Mouse (Mus musculus) heart, embryonic 11.5 days (tissue): ENCODE data around the gene Ptpn13. TPM values are rescaled to one million over a fixed set of nuclear protein-coding genes. Genes with fewer than 3 reads are reported as not detected.
A peak's percentile ranks its signal among the peaks of the same experiment; 100 is the strongest.

Experiments used
- ATAC-seq: fragments of 200-750 bp; cut with Nextera tagmentation; replicated peaks from 2 replicates; pipeline ENCODE4 v1.8.0; 2017; ENCODE audit warnings: moderate library complexity; ENCODE audit not compliant: insufficient number of reproducible peaks, low FRiP score, low TSS enrichment
- H3K27ac ChIP-seq: fragments of 300-500 bp; sonication (generic); 2 replicates; pipeline ENCODE4 v1.5.1; 2014; ENCODE audit warnings: mild to moderate bottlenecking, low read depth, low read length
- H3K27me3 ChIP-seq: fragments of 300-500 bp; sonication (generic); 2 replicates; pipeline ENCODE4 v1.6.1; 2014; ENCODE audit warnings: mild to moderate bottlenecking, low read length, mixed read lengths; ENCODE audit not compliant: control insufficient read depth, insufficient read depth
- H3K36me3 ChIP-seq: fragments of 300-500 bp; sonication (generic); 2 replicates; pipeline ENCODE4 v1.6.1; 2014; ENCODE audit warnings: mild to moderate bottlenecking, low read length, moderate library complexity, mixed read lengths; ENCODE audit not compliant: control insufficient read depth, insufficient read depth
- H3K4me1 ChIP-seq: fragments of 300-500 bp; sonication (generic); 2 replicates; pipeline ENCODE4 v1.6.1; 2014; ENCODE audit warnings: low read length; ENCODE audit not compliant: control insufficient read depth, insufficient read depth
- H3K4me2 ChIP-seq: fragments of 300-500 bp; sonication (generic); 2 replicates; pipeline ENCODE4 v1.6.1; 2014; ENCODE audit warnings: mild to moderate bottlenecking, moderate library complexity
- H3K4me3 ChIP-seq: fragments of 300-500 bp; sonication (generic); 2 replicates; pipeline ENCODE4 v1.5.1; 2014; ENCODE audit warnings: low read depth, low read length
- H3K9ac ChIP-seq: fragments of 300-500 bp; sonication (generic); 2 replicates; pipeline ENCODE4 v1.6.1; 2014; ENCODE audit warnings: mild to moderate bottlenecking, low read depth, low read length, moderate library complexity
- H3K9me3 ChIP-seq: fragments of 300-500 bp; sonication (generic); replicated peaks from 2 replicates; pipeline ENCODE4 v1.6.1; 2016; ENCODE audit warnings: low read length; ENCODE audit not compliant: control insufficient read depth
- WGBS: fragments of 180-500 bp; shearing (Covaris S2); extraction: QIAGEN DNeasy Blood & Tissue Kit; methylation state at CpG from one replicate; pipeline ENCODE4 v1.1.7; 2014; ENCODE audit not compliant: insufficient replicate concordance; 5-methylcytosine and 5-hydroxymethylcytosine counted together
- polyA plus RNA-seq: library from polyadenylated mRNA; unstranded; fragments of >200 nt; fragmentation: Nextera tagmentation; extraction: Ambion mirVana; gene quantifications from 2 replicates; pipeline ENCODE4 v1.2.1, GENCODE M21; 2014

Ptpn13 gene
- 10.8 and 12.3 TPM in 2 replicates for polyA plus RNA-seq

DNA sequence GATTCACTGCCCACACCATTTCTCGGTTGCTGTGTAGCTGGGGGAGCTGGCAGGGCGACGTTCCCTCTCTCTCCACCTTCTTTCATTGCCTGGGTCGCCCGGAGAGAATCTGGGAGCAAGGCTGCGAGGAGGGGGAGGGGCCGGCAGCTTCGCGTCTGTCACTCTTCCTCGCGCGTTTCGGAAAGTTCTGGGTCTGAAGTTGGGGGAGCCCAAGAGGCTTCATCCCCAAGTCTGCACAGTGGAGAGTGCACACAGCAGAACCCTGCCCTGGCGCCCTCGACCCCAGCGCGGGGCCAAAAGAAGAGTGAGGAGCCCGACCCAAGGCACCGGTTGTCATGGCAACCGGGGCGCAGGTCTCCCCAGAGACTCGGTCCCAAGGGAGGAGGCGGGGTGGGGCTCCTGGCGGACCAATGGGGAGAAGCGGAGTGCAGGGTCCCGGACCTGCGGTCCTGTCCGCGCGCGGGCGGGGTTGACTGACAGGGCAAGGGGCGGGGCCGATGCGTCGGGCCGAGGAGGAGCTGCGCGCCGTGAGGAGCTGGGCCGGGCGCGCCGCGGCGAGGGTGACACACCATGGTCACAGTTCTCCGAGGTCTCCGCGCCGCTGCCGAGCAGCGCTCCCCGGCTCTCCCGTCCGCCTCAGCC is at the start of gene Ptpn13:
Gene Ptpn13 (plus strand): TSS at position 515 of the 642 bp plus-strand sequence.
- H3K27ac ChIP-seq = peak within 1 kb of the TSS; percentile 88
- peak within 1 kb of the TSS; percentile 85 for H3K4me2 ChIP-seq
- H3K9ac ChIP-seq = peak within 1 kb of the TSS; percentile 87
- peak; percentile 96 for ATAC-seq
- under 1% methylated on average over 49 of the region's 55 CpGs for WGBS
- H3K4me3 ChIP-seq = peak within 1 kb of the TSS; percentile 83
- H3K27me3 ChIP-seq = no peaks in the 10 kb centered on the region
- peaks cover 15% of the 10 kb centered on the region for H3K4me1 ChIP-seq
- no peaks in the 10 kb centered on the region for H3K9me3 ChIP-seq
- no peaks in the 10 kb centered on the region for H3K36me3 ChIP-seq

DNA sequence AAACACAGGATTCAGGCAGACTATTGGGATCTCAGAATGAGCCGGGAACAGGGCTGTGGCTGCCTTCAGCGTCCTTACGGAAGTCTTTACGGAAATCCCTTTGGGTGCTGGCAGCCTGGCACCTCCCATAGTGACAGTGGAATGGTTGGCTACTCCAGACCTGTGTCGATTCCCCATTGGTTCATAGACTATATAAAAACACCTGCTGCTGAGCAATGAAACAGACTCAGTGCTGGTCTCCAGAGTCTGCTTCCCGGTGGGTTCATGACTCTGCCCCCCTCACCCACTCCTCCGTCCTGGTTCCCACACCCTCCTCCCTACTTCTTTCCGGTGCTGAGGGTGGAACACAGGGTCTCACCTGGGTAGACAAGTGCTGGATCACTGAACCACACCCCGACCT is 49.8 kb upstream of the Ptpn13 start:
- Histone ChIP-seq H3K4me3 (no peak overlapping the region), H3K4me1 (peaks cover 4% of the 10 kb centered on the region; the same call in 1 of the 2 replicates), H3K4me2 (no peak overlapping the region), H3K9me3 (no peaks in the 10 kb centered on the region), H3K36me3 (no peaks in the 10 kb centered on the region), H3K9ac (no peak overlapping the region), H3K27ac (no peak overlapping the region), H3K27me3 (peaks cover 3% of the 10 kb centered on the region; the same call in 1 of the 2 replicates)
- 84% methylated on average over 9 of the region's 9 CpGs for WGBS
- no peak for ATAC-seq

DNA sequence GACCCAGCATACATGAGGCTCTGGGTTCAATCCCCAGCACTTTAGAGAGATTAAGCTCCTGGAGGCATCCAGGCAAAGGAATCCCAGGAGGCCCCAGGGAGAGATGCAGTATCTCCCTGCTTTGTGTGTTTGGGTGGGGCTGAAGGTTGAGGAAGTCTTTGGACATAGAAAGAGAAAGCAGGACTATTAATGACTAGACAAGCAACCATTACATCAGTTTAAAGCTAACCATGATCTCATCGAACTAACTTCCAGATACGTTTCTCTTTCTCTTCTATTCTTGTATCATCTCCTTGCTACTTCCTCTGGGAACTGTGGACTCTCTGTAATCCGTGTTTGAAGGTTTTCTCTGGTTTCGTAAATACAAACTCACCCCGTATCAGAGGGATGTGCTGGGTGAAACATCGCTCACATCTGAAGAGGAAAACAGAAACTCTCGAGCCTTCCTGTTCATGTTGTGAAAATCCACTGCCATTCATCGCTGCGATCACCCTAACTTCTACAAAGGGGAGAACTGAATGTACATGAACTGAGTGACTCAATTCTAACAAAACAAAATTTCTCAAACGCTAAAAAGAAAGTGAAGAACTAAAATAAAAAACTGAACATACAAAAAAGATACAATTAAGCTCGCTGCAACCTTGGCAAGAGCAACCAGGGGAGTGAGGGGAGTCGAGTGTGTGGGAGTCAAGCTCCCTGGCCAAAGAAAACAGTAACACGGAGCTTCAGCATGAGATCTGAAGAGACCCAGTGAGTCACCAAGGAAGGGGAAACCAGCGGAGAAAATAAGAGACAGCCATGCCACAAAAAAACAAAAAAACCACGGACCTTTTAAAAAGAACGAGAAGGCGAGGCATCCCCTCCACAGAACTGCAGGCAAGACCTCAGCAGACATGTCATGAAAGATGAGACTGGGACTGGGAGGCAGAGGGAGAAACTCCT is 48.4 kb upstream of the Ptpn13 start:
- Histone ChIP-seq H3K4me3 (no peak overlapping the region), H3K36me3 (no peaks in the 10 kb centered on the region), H3K27me3 (peaks cover 5% of the 10 kb centered on the region; the same call in 1 of the 2 replicates), H3K9me3 (no peaks in the 10 kb centered on the region), H3K4me2 (peak overlapping the region; percentile 41), H3K27ac (peak overlapping the region; percentile 57; the same call in 1 of the 2 replicates), H3K4me1 (peaks cover 4% of the 10 kb centered on the region; the same call in 1 of the 2 replicates), H3K9ac (0 out of 2 replicates have a peak overlapping the region, but pooled peaks have one; percentile 24)
- no peak for ATAC-seq
- WGBS = 39% methylated on average over 17 of the region's 17 CpGs

DNA sequence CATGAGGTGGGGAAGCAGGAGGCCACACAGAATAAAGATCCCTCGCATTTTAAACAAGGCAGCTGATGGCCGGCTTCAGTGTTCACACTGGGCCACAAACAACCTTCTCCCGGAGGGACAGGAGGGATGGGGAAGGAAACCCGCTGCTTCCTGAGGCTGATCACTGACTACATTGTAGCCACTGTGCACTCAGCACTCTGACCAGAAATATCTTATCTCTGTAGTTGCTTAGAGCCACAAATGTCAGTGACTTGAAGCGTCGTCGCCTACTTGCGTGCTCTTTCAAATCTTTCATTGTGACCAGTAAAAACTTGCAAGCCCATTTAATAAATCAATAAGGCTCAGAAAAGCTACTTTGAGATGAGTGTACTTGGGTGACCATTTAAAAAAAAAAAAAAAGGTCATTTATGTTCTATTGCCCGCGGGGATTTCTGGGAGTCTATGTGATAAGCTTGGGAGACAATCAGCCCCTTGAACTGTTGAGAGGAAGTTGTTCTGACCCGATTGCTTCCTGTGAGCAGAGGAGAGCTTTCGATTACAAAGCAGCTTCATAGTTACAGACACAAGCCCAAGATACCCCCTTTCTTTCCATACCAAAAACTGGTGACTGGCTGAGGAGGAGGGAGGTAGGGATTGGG is 47.4 kb upstream of the Ptpn13 start:
- H3K9me3 ChIP-seq = no peaks in the 10 kb centered on the region
- no peak overlapping the region for H3K4me3 ChIP-seq
- 8% methylated on average over 12 of the region's 12 CpGs for WGBS
- peaks cover 5% of the 10 kb centered on the region; the same call in 1 of the 2 replicates for H3K27me3 ChIP-seq
- H3K4me1 ChIP-seq = peaks cover 4% of the 10 kb centered on the region; the same call in 1 of the 2 replicates
- no peaks in the 10 kb centered on the region for H3K36me3 ChIP-seq
- ATAC-seq = 0 out of 2 replicates have a peak, but pooled peaks have one; percentile 61
- peak overlapping the region; percentile 24; the same call in 1 of the 2 replicates for H3K9ac ChIP-seq
- H3K4me2 ChIP-seq = peak overlapping the region; percentile 41
- H3K27ac ChIP-seq = peak overlapping the region; percentile 57; the same call in 1 of the 2 replicates

DNA sequence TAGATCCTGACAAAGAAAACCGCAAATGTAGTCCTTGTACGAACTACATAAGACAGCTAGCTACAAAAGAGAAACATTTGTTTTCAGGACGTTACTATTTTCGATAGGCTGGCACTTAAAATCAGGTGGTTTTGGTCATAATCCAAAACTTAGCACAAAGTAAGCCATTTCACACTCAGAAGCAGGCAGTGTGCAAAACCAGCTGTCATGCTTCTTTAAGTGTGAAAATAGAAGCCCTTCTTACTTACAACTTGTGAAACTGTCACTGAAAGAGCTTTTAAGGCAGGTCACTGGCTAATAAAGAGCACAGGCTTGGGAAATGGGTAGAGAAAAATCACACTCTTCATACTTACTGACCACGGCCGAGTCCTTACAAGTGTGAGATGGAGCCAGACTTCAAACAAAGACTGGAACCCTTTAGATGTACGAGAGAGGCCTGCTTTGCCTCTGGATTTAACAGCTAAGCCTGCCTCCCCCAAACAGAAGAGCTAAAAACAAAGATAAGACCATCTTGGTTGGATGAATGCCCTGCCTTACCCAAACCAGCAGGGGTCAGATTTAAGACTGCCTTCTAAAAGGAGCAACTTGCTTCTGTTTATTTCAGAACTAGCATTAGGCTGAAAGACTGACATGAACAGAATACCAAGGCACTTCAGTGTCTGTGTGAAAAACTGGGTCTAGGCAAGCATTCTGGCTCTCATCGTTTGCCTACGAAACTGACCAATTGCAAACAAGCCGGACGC is 44.0 kb upstream of the Ptpn13 start:
- ATAC-seq = no peak
- Histone ChIP-seq H3K4me3 (no peak overlapping the region), H3K27me3 (peaks cover 2% of the 10 kb centered on the region; the same call in 1 of the 2 replicates), H3K36me3 (no peaks in the 10 kb centered on the region), H3K4me2 (no peak overlapping the region), H3K9ac (no peak overlapping the region), H3K4me1 (peaks cover 4% of the 10 kb centered on the region; the same call in 1 of the 2 replicates), H3K27ac (no peak overlapping the region), H3K9me3 (no peaks in the 10 kb centered on the region)
- WGBS = 62% methylated on average over 11 of the region's 11 CpGs

DNA sequence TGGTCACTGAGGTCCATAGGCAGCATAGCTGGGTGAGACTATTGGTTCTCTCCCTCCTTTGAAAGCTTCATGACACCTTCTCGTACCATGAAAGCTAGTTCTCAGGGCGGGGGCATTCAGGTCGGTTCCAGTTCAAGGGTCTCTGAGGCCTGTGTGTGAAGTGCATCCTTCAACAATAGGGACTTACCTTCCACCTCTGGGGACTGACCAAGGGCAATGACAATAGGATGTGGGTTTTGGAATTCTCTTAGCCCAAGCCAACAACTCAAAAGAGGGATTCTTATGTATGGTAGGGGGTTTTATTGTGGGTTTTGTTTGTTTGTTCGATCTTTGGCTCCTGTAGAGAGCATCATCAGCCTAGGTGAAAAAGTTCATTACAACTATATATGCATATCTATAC is 42.0 kb upstream of the Ptpn13 start:
- no peak overlapping the region for H3K4me2 ChIP-seq
- H3K9ac ChIP-seq = no peak overlapping the region
- peaks cover 2% of the 10 kb centered on the region; the same call in 1 of the 2 replicates for H3K27me3 ChIP-seq
- H3K9me3 ChIP-seq = no peaks in the 10 kb centered on the region
- 89% methylated on average over 4 of the region's 4 CpGs for WGBS
- no peak for ATAC-seq
- no peak overlapping the region for H3K27ac ChIP-seq
- H3K4me3 ChIP-seq = no peak overlapping the region
- no peaks in the 10 kb centered on the region for H3K36me3 ChIP-seq
- peaks cover 2% of the 10 kb centered on the region; the same call in 1 of the 2 replicates for H3K4me1 ChIP-seq

DNA sequence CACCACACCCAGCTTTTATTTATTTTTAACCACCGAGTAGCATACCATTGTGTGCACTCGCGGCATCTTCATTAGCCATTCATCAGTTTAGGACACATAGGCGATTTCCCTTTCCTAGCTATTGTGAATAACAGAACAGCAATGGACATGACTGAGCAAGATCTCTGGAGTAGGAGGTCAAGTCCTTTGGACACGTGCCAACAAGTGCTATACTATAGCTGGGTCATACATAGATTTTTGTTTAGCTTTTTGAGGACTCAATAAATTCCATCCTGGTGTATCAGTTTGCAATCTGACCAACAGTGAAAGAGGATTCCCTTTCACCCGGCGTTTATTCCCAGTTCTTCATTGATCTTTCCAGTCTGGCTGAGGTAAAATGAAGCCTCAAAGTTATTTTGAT is 41.0 kb upstream of the Ptpn13 start:
- H3K36me3 ChIP-seq = no peaks in the 10 kb centered on the region
- no peak overlapping the region for H3K27ac ChIP-seq
- 79% methylated on average over 7 of the region's 7 CpGs for WGBS
- H3K27me3 ChIP-seq = peaks cover 2% of the 10 kb centered on the region; the same call in 1 of the 2 replicates
- no peak overlapping the region for H3K4me3 ChIP-seq
- peaks cover 4% of the 10 kb centered on the region; the same call in 1 of the 2 replicates for H3K4me1 ChIP-seq
- no peak overlapping the region for H3K4me2 ChIP-seq
- no peak for ATAC-seq
- no peaks in the 10 kb centered on the region for H3K9me3 ChIP-seq
- no peak overlapping the region for H3K9ac ChIP-seq
